Mouse (Mus musculus) limb, embryonic 14.5 days (tissue): ENCODE data around the gene Kdelr1. TPM values are rescaled to one million over a fixed set of nuclear protein-coding genes. Genes with fewer than 3 reads are reported as not detected.

Experiments
- ATAC-seq: fragments of 200-750 bp; cut with Nextera tagmentation; 2 replicates; pipeline ENCODE4 v1.8.0; 2017; ENCODE audit warnings: low read depth, moderate number of reproducible peaks, moderate TSS enrichment; ENCODE audit not compliant: low FRiP score
- DNase-seq: peaks from one replicate; pipeline ENCODE4 v3.0.0-alpha.2; 2015; ENCODE audit warnings: low spot score
- H3K27ac ChIP-seq: fragments of 300-500 bp; sonication (generic); replicated peaks from 2 replicates; pipeline ENCODE4 v1.5.1; 2014; ENCODE audit warnings: low read depth, mild to moderate bottlenecking, low read length, moderate library complexity, mixed read lengths
- H3K27me3 ChIP-seq: fragments of 300-500 bp; sonication (generic); 2 replicates; pipeline ENCODE4 v1.6.1; 2014; ENCODE audit warnings: low read length, mixed read lengths; ENCODE audit not compliant: control insufficient read depth, insufficient read depth
- H3K36me3 ChIP-seq: fragments of 300-500 bp; sonication (generic); 2 replicates; pipeline ENCODE4 v1.6.1; 2014; ENCODE audit warnings: mild to moderate bottlenecking, low read length, moderate library complexity, mixed read lengths; ENCODE audit not compliant: control insufficient read depth, insufficient read depth
- H3K4me1 ChIP-seq: fragments of 300-500 bp; sonication (generic); 2 replicates; pipeline ENCODE4 v1.6.1; 2014; ENCODE audit warnings: antibody characterized with exemption, low read length, mixed read lengths; ENCODE audit not compliant: control insufficient read depth, insufficient read depth
- H3K4me2 ChIP-seq: fragments of 300-500 bp; sonication (generic); replicated peaks from 2 replicates; pipeline ENCODE4 v1.6.1; 2014; ENCODE audit warnings: low read depth, mild to moderate bottlenecking, low read length, moderate library complexity; ENCODE audit not compliant: severe bottlenecking
- H3K4me3 ChIP-seq: fragments of 300-500 bp; sonication (generic); replicated peaks from 2 replicates; pipeline ENCODE4 v1.5.1; 2014; ENCODE audit warnings: low read length
- H3K9ac ChIP-seq: fragments of 300-500 bp; sonication (generic); 2 replicates; pipeline ENCODE4 v1.6.1; 2014; ENCODE audit warnings: mild to moderate bottlenecking, low read depth, low read length, moderate library complexity; ENCODE audit not compliant: severe bottlenecking
- H3K9me3 ChIP-seq: fragments of 300-500 bp; sonication (generic); 2 replicates; pipeline ENCODE4 v1.6.1; 2016; ENCODE audit warnings: low read length; ENCODE audit not compliant: control insufficient read depth
- POLR2A ChIP-seq: fragments of 200-500 bp; IDR thresholded peaks from 2 replicates; pipeline ENCODE4 v1.8.0; 2012; ENCODE audit warnings: inconsistent platforms, mild to moderate bottlenecking, moderate library complexity, borderline replicate concordance; ENCODE audit not compliant: insufficient read depth, insufficient read length; ENCODE audit errors: extremely low read depth
- WGBS: fragments of 180-500 bp; shearing (Covaris S2); extraction: QIAGEN DNeasy Blood & Tissue Kit; methylation state at CpG from one replicate; pipeline ENCODE4 v1.1.7; 2014; 5-methylcytosine and 5-hydroxymethylcytosine counted together
- polyA plus RNA-seq, 2 experiments: library from polyadenylated mRNA; depleted of rRNA in 1 of 2; stranded (reverse) in 1 of 2; unstranded in 1 of 2; fragments of >200 nt; fragmentation: Nextera tagmentation in 1 of 2; extraction: Ambion mirVana in 1 of 2; gene quantifications; 2 replicates each; pipeline versions ENCODE4 v1.2.1 to v1.2.3; 2012 to 2014

Gene Kdelr1
- polyA plus RNA-seq, 2 experiments, result 163 to 374 TPM

- peak overlapping the region; percentile 84 for H3K27ac ChIP-seq
- DNase-seq (no peak), ATAC-seq (peak; percentile 27)
- H3K9ac ChIP-seq, result peak overlapping the region; percentile 36; the same call in 1 of the 2 replicates
- H3K9me3 ChIP-seq, result no peaks in the 10 kb centered on the region
- 19% methylated on average over 13 of the region's 13 CpGs for WGBS
- no peak for TF ChIP-seq POLR2A
- H3K36me3 ChIP-seq, result peaks cover 12% of the 10 kb centered on the region; the same call in 1 of the 2 replicates
- H3K27me3 ChIP-seq, result no peaks in the 10 kb centered on the region
- H3K4me3 ChIP-seq, result peak overlapping the region; percentile 38
- H3K4me1 ChIP-seq, result peaks cover 45% of the 10 kb centered on the region
- peak overlapping the region; percentile 77 for H3K4me2 ChIP-seq
Measured at GRCm38 (mm10) chr7:45917004-45917704, 44.6 kb downstream of the Kdelr1 start.

- Histone ChIP-seq H3K9ac (0 out of 2 replicates have a peak overlapping the region, but pooled peaks have one; percentile 36), H3K9me3 (no peaks in the 10 kb centered on the region), H3K4me2 (peak overlapping the region; percentile 77; the same call in 1 of the 2 replicates), H3K4me3 (no peak overlapping the region), H3K27me3 (no peaks in the 10 kb centered on the region), H3K36me3 (peaks cover 12% of the 10 kb centered on the region; the same call in 1 of the 2 replicates), H3K4me1 (peaks cover 53% of the 10 kb centered on the region), H3K27ac (peak overlapping the region; percentile 84)
- DNase-seq (no peak), ATAC-seq (no peak)
- no peak for TF ChIP-seq POLR2A
- WGBS, result 88% methylated on average over 14 of the region's 15 CpGs
Measured at GRCm38 (mm10) chr7:45917926-45918325, 45.4 kb downstream of the Kdelr1 start.

GRCm38 (mm10) chr7:45919083-45919671 is 46.6 kb downstream of the Kdelr1 start:
- DNase-seq, result no peak
- Histone ChIP-seq H3K9ac (no peak overlapping the region), H3K27me3 (no peaks in the 10 kb centered on the region), H3K9me3 (no peaks in the 10 kb centered on the region), H3K27ac (no peak overlapping the region), H3K4me1 (peaks cover 58% of the 10 kb centered on the region), H3K4me3 (peak overlapping the region; percentile 60; the same call in 1 of the 2 replicates), H3K36me3 (peaks cover 12% of the 10 kb centered on the region; the same call in 1 of the 2 replicates), H3K4me2 (peak overlapping the region; percentile 75)
- no peak for ATAC-seq
- WGBS, result 76% methylated on average over 14 of the region's 14 CpGs
- no peak for TF ChIP-seq POLR2A

GRCm38 (mm10) chr7:45919761-45920160 is 47.2 kb downstream of the Kdelr1 start:
- Histone ChIP-seq H3K9ac (peak overlapping the region; percentile 68), H3K4me1 (peaks cover 60% of the 10 kb centered on the region), H3K9me3 (no peaks in the 10 kb centered on the region), H3K36me3 (peaks cover 12% of the 10 kb centered on the region; the same call in 1 of the 2 replicates), H3K4me3 (peak overlapping the region; percentile 60), H3K4me2 (peak overlapping the region; percentile 75), H3K27ac (no peak overlapping the region; the same call in 1 of the 2 replicates), H3K27me3 (no peaks in the 10 kb centered on the region)
- DNase-seq (no peak), ATAC-seq (no peak)
- WGBS, result 67% methylated on average over 4 of the region's 4 CpGs
- no peak for TF ChIP-seq POLR2A

- no peak for TF ChIP-seq POLR2A
- peak overlapping the region; percentile 60 for H3K4me3 ChIP-seq
- peak overlapping the region; percentile 75 for H3K4me2 ChIP-seq
- WGBS, result 26% methylated on average over 9 of the region's 9 CpGs
- H3K27ac ChIP-seq, result peak overlapping the region; percentile 90
- peaks cover 12% of the 10 kb centered on the region; the same call in 1 of the 2 replicates for H3K36me3 ChIP-seq
- peaks cover 60% of the 10 kb centered on the region for H3K4me1 ChIP-seq
- ATAC-seq, result no peak
- no peak for DNase-seq
- no peaks in the 10 kb centered on the region for H3K9me3 ChIP-seq
- H3K9ac ChIP-seq, result peak overlapping the region; percentile 68
- no peaks in the 10 kb centered on the region for H3K27me3 ChIP-seq
Measured at GRCm38 (mm10) chr7:45920583-45921241, 48.1 kb downstream of the Kdelr1 start.
